Mouse (Mus musculus) NIH3T3 (cell line): Measurements from ENCODE around the gene Wnt9b.
A peak's percentile ranks its signal among the peaks of the same experiment; 100 is the strongest.

Experiments used
- DNase-seq: peaks from one replicate; pipeline ENCODE4 v3.0.0-alpha.2; 2012; ENCODE audit warnings: low read depth

The Wnt9b gene

DNA sequence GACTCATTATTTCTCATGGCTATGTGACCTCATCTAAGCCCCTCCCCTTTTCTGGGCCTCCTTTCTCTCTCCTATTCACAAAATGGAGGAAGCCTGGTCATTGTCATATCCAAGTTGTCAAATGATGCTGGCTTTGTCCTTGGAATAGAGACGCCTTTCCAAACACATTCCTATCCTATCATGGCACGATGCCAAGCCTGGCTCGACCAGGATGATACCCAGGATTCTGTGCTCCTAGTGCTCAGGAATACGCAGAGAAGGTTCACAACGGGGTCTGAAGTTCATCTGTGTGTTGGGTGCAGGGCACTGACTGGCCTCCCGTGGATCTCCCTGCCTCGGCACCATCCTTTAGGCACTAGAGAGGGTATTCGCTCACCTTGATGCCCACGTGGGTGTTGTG lies 18.0 kb downstream of the Wnt9b start:
- DNase-seq, result peak; percentile 5

DNA sequence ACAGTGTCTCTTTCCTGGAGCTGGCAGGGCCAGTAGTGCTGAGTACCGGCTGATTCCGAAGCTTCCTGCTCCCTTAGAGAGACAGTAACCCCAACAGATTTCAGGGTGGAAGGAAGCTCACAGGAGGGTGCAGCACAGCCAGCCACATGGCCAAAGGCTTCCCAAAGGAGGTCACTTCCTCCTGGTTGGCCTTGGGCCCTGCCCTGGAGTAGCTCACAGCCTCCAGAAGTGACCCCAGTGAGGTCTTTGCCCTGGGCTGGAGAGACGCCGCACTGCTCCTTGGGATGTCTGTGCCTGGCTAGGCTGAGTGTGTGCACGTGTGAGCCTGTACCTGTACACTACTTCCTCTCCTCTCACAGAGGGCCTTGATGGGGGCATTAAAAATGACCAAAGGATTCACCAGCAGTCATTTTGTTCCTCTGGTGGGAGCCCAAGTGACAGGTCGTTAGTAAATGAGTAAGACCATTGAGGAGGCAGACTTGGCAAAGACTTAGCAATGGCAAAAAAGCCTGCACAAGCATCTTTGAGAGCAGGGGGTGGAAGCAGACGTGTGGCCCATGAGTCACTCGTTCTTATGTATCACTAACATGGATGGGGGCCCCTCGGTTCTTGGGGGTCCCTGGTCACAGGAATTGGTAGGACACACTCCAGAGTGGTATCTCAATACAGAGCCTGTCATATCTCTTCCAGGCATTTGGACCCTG lies 20.2 kb downstream of the Wnt9b start:
- no peak for DNase-seq

DNA sequence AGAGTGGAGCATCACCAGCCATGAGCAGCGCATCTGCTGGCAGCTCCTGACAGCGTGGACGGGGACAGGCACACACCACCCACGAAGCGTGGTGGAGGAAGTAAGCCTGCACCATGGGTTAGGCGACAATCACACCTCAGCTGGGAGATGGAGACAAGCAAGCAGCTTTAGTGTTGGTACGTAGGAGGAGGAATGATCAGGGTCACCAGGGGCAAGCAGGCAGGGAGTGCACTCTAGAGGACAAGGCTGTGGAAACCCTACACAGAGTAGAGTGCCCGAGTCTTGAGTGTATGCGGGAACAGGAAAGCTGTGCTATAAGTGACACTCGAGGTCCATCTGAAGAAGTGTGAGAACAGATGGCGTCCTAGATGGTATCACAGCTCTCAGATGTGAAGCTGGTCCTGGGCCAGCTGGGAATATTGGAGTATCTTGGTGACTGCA lies 25.3 kb downstream of the Wnt9b start:
- DNase-seq, result no peak

- DNase-seq, result no peak
Measured at GRCm38 (mm10) chr11:103722040-103722481, 27.6 kb downstream of the Wnt9b start.

DNA sequence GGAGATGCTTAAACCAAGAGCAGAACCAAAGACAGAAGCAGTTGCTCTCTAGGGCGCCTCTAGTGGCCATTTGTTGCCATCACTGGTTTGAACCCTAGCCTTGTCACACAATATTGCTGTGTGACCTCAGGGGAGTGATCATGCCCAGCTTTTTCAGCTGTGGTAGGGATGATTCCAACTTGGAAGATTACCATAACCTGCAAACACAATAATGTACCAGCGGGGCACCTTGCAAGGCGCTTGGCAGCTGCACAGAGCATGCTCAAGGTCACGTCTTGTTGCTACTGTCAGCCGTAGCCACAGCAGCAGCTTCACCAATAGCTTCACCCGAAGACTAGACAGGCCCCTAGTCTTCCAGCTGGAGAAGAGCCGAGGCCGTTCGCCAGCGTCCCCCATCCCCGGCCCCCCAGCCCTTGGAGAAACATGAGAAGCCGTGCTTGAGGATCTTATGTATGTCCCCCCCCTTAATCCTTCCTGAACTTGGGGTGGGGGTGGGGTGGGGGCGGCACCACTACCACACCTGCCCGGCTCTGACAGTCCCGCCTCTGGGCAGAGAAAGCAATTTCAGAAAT lies 28.1 kb downstream of the Wnt9b start:
- peak; percentile 28 for DNase-seq

DNA sequence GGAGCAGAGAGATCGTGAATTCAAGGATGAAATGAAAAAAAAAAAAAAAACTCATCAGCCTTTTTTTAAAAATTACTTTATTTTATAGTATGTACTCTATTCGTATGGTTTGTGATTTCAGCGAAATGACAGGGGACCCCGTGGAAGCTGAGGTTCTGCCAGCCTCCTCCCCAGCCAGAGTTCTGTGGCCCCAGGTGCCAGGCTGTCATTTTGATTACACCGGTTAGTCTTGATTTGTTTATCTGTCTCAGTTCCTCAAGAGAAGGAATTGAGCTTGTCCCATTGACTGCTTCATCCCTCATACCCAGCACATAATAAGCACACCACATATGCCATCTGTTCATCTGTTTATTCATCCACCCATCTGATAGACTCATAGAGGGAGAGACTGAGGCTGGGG lies 30.2 kb downstream of the Wnt9b start:
- no peak for DNase-seq

- no peak for DNase-seq
Measured at GRCm38 (mm10) chr11:103716971-103717370, 32.6 kb downstream of the Wnt9b start.

GRCm38 (mm10) chr11:103714074-103714473 lies 35.5 kb downstream of the Wnt9b start:
- DNase-seq, result no peak

- DNase-seq, result no peak
Measured at GRCm38 (mm10) chr11:103711851-103712587, 37.6 kb downstream of the Wnt9b start.

DNA sequence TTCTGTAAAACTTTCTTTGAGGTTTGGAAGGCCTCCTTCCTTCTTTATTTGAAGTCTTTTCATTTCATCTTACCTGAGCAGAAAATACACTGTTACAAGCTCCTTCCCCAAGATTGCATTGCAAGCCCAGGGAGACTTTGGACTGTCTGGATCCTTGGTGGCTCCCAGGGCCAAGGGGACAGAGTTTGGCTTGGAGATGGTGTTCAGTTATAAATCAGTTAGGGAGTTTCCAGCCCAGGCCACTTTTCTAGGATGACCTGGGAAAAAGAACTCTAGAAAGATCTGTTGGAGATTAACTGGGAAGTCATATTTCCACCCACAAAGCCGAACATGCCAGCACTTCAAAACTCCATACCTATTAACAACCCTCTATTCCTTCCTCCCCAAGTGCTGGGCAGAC lies 39.6 kb downstream of the Wnt9b start:
- no peak for DNase-seq

- DNase-seq, result no peak
Measured at GRCm38 (mm10) chr11:103707005-103707404, 42.6 kb downstream of the Wnt9b start.

GRCm38 (mm10) chr11:103698226-103698625 lies 51.4 kb downstream of the Wnt9b start:
- DNase-seq, result peak; percentile 34

DNA sequence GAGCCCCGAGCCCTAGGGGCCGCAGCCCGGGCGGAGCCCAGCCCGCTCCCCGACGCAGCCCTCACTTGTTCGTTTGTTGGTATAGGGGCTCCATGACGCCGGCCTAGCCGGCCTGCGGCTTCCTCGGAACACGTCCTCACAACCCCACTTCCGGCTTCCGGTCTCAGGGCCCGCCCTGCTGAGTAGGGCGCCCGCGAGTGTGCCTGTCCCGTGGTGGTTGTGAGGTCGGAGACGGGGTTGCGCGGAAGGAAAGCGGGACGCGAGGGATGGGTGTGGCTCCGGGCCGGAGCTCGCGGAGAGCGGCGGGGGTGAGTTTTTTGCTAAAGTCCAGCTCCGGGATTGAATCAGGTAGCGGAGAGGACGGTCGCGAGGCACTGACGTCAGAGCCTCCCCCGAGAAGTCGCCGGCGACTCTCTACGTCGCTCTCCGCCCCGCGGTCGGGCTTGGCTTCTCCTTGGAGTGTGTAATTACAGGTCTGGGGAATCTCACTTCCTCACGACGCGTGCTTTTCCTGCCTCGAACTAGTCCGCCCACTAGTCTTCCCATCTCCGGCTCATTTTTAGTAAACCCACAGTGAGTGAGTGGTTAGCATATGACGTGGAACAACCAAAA lies 52.0 kb downstream of the Wnt9b start, which contains the start of gene Gosr2:
Gene Gosr2, minus strand, starts transcription at position 334 of the 612 bp plus-strand sequence.
- peak; percentile 96 for DNase-seq

- DNase-seq, result peak; percentile 69
Measured at GRCm38 (mm10) chr11:103696851-103697564, 52.6 kb downstream of the Wnt9b start.

- DNase-seq, result no peak
Measured at GRCm38 (mm10) chr11:103693241-103693640, 56.4 kb downstream of the Wnt9b start.

- no peak for DNase-seq
Measured at GRCm38 (mm10) chr11:103691036-103691435, 58.6 kb downstream of the Wnt9b start.

- peak; percentile 43 for DNase-seq
Measured at GRCm38 (mm10) chr11:103688980-103689378, 60.6 kb downstream of the Wnt9b start.

GRCm38 (mm10) chr11:103688271-103688979 lies 61.2 kb downstream of the Wnt9b start:
- DNase-seq, result no peak

DNA sequence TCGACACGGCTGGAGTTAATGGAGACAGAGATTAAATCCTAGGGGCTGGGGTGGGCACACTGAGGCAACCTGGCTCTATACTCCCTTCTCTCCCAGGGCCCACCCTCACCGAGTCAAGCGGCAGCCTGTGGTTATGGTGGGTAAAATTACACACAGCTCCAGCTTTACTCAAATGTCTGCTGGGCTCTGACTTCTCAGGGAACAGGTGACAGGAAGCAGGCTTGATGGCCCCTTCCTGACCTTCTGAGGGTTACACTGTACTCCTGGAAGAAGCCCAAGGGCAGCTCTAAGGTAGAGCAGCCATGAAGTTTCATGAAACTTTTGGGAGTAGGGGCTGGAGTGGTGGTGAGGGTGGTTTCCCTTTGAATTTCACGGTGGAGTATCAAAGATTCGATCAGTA lies 62.9 kb downstream of the Wnt9b start:
- no peak for DNase-seq

DNA sequence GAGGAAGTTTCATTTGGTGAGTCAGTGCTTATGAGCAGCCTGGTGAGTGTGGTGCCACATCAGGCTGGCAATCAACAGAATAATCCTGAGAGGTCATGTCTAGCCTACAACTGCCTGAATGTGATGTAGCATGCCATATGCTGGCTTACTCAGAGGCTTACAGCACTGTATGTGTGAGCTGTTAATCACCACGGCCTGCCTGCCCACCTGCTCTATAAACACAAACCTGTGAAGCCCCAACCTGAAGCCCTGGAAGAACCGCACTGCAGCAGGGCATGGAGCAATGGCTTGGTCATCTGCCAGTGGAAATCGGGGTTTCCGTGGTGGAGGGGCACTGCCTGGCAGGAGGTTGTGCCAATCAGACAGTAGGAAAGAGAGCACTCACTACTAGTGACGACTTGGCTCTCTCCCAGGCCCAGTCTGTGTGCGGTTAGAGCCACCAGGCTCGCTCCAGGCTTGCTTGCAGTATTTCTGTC lies 64.3 kb downstream of the Wnt9b start:
- peak; percentile 39 for DNase-seq
